Mouse (Mus musculus) urinary bladder, postnatal 36 days (tissue): ENCODE measurements around the gene Gpr75.

Experiments
- DNase-seq, 2 experiments: peaks; one replicate each; pipeline ENCODE4 v3.0.0; 2022; ENCODE audit warnings: low spot score in 2 of 2, mixed read lengths in 1 of 2

Gpr75 gene

DNA sequence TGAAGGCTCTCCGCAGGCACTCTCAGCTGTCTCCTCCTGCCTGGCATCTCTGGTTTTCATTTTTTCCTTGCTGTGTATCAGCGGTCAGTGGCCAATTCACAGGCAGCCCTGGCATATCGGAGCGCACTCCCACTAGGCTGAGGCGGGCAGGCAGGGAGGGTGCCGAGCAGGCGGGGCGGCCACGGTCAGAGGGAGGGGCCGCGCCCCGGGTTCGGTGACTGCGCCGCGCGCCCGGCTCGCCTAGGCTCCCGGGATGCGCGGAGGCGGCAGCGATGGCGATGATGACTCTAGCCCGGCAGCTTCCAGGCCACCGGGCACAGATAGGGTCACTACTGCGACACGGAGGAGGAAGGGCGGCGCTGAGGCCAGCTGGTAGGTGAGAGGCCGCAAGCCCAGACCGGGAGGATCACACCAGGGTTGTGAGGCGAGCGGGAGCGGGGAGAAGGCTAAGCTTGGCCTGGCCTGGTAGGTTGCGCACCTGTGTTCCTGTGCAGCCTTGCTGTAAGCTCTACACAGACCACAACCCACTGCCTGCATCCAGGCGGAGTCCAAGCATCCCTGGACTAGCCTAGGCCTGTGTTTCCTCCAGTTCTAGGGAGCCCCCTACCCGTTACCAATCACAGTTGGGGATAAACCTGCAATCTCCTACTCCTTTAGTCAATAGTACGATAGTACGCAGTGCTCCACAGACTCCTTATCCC is at the start of gene Gpr75, which contains the start of gene Asb3:
Gene Gpr75 (plus strand): TSS at position 188 of the 701 bp plus-strand sequence.
Gene Asb3 (plus strand): TSS at position 246 of the 701 bp plus-strand sequence.
- DNase-seq, result peak; percentile 30 to 45

DNA sequence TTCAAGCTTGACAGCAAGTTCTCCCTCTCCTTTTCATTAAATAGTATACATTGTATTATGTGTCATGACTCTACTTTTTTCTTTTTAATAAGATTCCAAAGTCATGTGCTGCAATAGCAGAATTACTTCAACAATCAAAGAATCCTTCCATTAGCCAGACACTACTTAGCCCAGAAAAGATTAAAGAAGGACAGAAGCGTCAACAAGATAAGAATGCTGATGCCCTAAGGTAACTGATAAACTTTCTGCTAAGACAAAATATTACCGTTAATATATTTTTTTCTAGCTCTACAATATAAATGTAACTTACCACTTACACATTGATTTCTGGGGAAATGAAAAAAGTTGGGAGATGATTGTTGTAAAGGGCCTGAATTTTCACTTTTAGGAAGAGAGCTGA is 46.4 kb upstream of the Gpr75 start:
- no peak for DNase-seq

DNA sequence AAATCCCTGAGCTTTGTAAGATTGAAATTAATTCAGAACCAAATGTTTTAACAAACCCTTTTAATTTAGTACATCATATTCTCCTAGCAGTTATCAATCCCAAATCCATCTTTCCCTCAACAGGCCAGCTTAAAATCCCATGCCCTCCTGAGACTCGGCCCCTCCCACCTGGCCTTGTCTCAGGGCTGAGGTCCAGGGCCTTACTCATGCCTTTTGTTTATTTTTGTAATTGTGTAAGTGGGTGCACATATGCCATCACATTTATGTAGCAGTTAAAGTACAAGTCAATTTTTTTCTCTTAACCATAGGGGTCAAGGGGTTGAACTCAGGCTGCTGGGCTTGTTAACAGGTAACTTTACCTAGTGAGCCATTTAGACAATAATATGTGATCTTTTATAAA is 40.8 kb upstream of the Gpr75 start:
- no peak for DNase-seq

DNA sequence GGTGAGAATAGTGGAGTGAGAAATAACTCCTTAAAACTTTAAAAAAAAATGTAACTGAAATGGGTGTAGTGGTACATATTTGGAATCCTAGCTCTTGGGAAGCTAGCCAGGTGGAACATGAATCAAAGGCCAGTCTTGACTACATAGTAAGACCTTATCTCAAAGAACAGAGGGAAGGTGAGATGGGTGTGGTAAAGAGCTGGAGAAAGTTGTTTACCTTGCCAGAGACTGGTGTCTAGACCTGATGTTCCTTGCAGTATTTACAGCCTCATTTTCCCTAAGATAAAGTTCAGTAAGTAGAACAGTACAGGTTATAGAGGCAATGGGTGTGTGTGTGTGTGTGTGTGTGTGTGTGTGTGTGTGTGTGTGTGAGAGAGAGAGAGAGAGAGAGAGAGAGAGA is 12.7 kb upstream of the Gpr75 start:
- no peak for DNase-seq

DNA sequence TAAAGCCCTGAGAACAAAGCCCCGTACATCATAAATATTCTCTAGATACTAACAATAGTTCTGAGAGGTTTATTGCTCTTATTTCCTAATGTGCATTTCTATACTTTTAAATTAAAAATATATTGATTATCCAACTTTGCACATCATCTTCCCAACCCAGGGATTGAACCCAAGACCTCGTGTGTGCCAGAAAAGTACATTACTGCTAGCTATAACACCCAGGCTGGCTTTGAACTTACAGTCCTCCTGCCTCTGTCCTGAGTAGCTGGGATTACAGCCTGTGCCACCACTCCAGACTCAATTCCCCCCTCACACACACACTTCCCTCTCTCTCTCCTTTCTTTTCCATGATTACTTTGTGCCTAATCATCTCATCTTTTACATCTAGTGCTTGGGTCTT is 3.0 kb downstream of the Gpr75 start:
- no peak for DNase-seq

DNA sequence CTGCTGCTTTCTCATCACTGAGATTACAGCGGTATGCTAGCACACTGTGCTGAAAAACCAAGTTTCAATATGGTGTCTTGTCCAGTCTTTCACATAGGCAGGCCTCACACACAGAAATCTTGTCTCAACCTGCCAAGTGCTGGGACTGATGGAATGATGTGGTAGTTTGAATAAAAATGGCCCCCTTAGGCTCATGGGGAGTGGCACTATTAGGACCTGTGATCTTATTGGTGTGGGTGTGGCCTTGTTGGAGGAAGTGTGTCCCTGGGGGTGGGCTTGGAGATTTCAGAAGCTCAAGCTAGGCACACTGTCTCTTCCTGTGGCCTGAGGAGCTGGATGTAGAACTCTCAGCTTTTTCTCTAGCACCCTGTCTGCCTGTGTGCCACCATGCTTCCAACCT is 11.0 kb downstream of the Gpr75 start:
- no peak for DNase-seq

DNA sequence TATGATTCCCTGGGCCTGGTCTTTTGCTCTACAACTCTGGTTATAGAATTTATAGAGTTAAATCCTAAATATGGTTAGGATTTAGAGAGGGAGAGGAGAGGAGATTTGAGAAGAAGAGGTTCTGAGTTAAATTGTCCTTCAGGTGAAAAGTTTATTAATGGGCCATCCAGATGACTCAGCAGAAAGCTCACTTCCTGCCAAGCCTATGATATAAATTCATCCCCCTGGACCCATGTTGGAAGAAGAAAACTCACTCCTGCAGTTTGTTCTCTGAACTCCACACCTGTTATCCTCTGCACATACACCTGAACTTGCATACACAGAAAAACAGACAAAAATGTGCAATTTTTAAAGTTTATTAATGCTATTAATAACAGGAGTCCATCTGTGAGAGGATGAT is 14.2 kb downstream of the Gpr75 start:
- DNase-seq, result no peak

DNA sequence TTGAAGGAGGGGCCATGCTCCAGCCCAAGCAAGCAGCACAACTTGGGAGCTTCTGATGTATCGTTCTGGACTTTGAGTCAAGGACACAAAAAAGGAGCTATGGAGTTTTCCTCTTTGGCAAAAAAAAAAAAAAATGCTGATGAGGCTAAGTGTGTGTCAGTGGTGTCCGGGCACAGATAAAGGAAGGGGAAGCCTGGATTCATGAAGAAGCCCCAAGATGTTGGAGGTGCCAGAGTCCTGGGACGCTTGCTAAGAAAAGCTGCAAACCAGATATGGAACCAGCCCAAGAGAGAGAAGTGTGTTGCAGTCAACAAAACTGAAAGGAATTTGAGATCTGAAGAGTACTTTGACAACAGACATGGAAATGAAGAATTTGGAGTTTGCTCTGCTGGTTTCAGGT is 27.2 kb downstream of the Gpr75 start:
- DNase-seq, result no peak

DNA sequence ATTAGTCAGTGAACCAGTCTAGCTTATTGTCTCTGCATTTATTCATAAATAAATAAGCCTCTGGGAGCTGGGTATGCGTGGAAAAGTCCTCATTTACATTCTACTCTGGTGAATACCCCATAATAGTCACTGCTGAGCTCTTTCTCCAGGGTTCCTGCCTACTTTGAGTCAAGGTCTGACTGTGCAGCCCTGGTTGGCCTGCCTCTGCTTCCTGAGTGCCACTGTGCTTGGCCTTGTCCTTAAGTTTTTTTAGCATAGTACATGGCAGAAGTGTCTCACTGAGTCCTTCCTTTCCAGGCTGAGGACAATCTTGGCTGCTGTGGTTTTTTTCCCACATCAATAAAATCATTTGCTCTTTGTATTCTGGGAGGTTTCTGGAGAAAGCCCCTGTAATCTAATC is 35.5 kb downstream of the Gpr75 start:
- DNase-seq, result no peak

DNA sequence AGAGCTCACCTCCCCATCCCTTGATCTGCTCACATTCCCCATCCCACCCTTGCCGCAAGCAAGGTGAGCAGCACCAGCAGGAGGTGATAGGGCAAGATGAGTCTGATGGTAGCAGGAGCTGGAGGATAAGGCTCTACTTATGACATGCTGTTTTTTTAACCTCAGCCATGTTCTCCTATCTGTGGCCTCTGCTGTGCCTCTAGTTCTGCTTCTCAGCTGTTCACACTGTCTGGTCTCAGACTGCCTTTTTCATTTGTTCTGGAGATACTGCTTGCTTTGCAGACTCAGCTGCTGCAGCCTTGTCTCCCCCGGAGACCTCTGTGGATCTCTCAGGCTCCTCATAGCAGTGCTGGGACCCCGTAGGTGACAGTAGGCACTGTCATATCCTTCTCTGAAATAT is 38.1 kb downstream of the Gpr75 start:
- DNase-seq, result no peak

DNA sequence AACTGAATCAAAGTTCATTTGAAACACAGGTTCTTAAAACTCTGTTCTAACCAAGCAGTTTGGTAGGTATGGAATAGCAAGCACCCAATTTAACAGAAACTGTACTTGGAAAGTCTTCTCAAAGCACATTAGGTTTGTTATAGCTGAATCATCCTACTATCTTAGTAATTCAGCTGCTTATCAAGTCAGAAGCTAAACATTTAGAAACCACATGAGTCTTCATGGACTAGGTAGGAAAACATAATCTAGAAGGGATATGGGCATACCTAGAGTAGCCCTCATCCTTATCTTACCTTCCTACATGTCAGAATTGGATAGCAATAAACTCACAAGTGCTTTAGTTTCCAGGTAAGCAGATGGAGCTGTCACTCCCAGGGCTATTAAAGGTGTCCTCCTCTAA is 42.9 kb downstream of the Gpr75 start:
- DNase-seq, result no peak

DNA sequence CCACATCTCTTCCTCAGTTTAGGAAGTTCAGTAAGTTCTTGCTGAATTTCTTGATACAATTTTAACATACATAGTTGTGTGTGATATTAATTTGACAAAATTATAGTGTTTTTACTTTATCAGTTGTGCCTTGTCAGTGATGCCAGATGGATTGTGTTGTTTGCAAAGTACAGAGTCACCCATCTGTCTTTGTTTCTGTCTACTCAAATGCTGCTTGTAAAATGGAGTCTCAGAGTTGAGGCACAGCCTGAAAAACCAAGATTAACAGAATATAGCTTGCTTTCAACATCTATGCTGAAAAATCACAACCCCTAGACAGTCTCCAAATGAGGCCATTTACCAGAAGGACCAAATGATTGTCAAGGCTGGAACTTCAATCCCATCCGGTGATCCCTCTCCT is 43.3 kb downstream of the Gpr75 start:
- DNase-seq, result no peak
